Mouse (Mus musculus) cerebral cortex, adult 2 months (tissue): Measurements from ENCODE around the gene Scap.

Experiments
- WGBS: fragments of 180-500 bp; shearing (Covaris S2); methylation state at CpG from one replicate; pipeline ENCODE4 v1.1.7; 2018; 5-methylcytosine and 5-hydroxymethylcytosine counted together

Scap gene

DNA sequence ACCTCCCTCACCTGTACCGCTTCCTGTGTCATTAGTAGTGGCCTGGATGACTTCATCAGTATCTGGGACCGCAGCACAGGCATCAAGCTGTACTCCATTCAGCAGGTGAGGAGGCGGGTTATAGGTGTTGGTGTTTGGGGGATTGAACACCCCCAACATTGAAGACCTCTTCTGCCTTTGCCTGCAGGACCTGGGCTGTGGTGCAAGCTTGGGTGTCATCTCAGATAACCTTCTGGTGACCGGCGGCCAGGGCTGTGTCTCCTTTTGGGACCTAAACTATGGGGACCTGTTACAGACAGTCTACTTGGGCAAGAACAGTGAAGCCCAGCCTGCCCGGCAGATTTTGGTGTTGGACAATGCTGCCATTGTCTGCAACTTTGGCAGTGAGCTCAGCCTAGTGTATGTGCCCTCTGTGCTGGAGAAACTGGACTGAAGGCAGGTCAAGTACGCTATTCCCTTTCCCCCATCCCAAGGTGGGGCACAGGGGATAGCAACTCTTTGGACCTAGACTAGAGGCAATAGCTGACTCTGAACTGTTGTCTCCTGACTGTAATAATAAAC lies 51.4 kb downstream of the Scap start:
- WGBS: 68% methylated on average over 7 of the region's 7 CpGs

DNA sequence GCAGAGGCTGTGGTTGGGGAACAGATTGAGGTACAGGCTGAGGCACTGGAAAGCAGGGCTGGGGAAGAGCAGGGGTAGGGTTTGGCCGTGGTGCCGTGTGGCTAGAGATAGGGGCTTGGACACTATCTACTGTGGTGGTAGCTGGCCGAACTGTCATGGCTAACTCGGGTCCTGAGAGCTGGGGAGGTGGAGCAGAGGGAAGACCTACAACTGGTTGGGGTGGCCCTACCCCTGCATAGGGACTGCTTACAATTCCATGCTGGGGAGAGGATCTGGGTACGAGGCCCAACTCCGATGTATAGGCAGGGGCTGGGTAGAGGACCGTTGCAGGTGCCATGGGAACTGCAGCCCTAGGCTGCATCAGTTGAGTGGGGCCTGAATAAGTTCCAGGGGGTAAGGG lies 54.9 kb downstream of the Scap start:
- WGBS: 94% methylated on average over 7 of the region's 7 CpGs

DNA sequence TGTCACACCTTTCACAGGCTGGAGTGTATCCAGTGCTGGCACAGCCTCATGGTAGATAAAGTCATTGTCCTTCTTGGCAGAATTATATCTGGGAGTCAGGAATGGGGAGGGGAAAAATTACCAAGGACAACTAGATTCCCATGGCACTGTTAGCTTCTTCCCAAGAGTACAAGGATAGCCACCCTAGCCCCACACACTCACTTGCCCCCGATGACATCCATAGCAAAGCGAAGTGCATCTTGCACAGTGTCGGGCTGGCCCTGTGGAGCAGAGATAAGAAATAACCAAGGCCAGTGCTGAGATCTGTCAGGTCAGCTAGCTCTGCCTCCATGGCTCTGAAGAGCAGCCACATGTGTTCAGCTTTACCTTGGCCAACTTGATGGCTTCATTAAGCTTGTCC lies 57.8 kb downstream of the Scap start:
- 92% methylated on average over 3 of the region's 3 CpGs for WGBS

DNA sequence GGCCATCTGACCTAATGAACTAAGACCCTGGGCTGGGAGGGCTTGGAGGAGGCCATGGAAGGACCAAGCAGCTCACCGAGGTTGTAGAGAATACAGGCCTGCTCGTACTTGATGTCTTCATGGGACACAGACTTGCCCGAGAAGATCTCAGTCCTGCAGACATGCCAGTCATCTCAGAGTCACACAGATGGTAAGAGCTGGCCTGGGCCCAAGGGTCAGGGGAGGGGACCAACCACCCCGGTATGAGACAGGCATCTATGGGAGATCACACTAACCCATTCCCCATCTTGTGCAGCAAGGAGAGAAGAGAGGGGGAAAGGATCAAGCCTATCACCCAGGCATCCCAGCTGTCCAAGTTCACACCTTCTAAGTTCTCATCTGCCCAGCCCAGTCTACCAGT lies 60.2 kb downstream of the Scap start:
- WGBS: 69% methylated on average over 4 of the region's 4 CpGs

DNA sequence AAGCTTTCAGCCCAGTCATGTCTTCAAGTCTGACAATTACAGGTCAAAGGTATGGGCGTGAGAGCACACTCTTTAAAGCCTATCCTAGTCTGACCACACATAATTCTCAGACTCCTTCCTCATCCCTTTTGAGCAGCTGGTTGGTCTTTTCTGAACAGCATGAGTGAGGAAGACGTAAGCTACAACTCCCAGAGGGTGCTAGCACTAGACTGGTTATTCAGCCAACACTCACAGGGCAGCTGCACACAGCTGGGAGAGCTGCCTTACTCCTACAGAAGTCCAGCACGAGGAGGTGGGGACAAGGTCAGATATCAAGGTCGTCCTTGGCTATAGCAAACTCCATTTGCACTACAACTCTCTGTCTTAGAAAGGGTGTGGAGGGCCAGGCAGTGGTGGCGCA lies 67.6 kb downstream of the Scap start:
- WGBS: 68% methylated on average over 5 of the region's 5 CpGs

DNA sequence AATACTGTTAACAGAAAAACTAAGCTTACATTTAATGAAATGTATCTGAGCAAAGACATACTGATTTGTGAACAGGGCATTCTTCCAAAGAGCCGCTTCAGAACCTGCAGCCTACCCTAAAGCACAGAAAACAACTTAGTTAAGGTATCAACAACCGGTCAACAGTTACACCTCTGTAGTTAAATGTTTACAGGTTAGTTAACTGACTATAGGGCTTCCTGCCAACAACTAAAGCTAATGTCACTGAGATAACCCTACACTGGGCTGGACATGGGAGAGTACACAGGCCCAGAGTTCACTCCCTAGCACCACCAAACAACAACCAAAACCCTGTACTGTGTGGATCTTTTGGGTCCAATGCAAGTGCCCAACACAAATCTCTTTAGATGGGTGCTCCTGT lies 69.6 kb downstream of the Scap start:
- WGBS: 94% methylated on average over 2 of the region's 2 CpGs

- 90% methylated on average over 4 of the region's 4 CpGs for WGBS
Observed at GRCm38 (mm10) chr9:110403240-110403639, 70.2 kb downstream of the Scap start.

DNA sequence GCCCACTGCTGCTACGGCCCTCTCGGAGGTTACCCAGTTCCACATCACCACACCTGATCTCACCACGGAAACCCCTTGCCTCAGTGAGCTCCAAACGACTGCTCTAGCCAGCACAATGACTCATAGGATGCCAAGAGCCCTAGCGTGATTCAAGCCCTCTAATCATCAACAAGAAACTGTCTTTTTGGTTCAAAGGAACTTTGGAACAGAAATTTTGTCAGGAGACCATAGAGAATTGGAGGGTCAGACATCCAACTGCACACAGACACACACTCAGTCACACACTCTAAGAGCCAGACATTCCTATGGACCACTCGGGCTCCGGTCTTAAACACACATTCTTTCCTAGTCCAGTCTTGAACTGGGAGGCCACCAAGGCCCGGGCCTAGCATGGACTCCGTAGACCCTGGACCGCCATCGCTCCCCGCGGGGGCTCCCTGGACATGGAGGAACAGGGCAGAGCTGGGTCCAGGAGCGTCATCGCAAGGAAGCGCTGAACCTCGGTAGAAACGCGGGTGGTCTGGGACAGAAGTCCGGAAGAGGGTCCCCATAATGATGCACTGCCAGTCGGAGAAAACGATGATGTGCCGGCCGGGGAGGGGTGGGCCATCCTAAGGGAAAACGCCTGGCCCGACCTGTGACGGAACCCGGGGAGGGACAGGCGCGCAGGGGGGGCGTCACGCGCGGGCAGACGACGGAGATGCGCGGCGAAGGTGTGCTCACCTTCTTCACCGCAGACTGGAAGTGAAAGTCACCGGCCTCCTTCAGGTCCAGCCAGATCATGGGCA lies 74.4 kb downstream of the Scap start:
- 2% methylated on average over 40 of the region's 41 CpGs for WGBS

DNA sequence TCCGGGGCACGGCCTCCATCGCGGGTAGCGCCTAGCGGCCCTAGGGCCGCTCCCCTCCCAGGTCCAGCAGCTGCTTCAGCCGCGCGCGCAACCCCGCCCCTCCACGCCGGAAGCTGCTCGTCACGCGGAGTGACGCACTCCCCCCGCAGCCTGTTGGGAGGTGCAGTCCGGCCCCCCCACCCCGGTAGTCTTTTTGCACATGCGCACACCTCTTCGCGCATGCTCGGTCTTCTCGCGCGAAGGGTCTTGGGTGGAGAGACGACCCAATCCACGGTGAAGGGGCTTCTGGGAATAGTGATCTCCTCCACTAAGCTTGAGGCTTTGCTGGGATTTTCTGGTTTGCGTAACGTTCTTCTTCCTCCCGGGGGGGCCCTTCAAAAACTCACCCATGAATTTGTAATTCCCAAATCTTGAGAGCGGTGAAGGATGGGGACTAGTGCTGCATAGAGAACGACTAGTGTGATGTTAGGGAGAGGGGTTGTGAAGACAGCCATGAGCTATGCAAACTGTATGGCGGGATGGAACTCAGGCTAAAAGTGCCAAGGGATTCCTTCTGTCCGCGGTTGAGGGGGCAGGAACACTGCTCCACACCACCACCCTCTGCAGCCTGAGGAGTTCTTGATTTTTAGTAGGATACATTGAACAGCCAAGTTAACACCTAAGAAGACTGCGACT lies 75.1 kb downstream of the Scap start, which contains the start of gene Ptpn23:
Gene Ptpn23 (minus strand): TSS at position 115 of the 675 bp plus-strand sequence.
- under 1% methylated on average over 39 of the region's 39 CpGs for WGBS

GRCm38 (mm10) chr9:110410908-110411887 lies 78.1 kb downstream of the Scap start:
- 27% methylated on average over 6 of the region's 6 CpGs for WGBS

- 48% methylated on average over 7 of the region's 7 CpGs for WGBS
Observed at GRCm38 (mm10) chr9:110412926-110413325, 79.8 kb downstream of the Scap start.

DNA sequence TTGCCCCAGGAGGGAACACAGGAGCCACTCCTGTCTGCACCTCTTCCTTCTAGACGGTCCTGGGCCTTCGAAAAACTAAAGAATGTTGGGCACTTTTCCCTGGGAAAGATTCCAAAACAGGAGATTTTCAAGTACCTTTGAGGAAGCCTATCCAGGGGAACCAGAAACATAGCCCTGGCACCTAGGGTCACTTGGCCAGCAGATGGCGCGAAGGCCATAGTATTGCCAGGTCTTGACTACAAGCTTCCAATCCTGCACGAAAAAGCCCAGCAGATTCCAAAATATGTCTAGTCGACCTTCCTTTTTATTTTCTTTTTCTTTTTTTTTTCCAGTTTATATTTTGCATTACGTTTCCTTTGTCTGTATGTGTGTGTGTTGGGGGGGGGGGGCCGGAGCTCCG lies 80.7 kb downstream of the Scap start:
- 47% methylated on average over 9 of the region's 9 CpGs for WGBS

GRCm38 (mm10) chr9:110419511-110420112 lies 86.5 kb downstream of the Scap start, which contains the start of gene Ngp:
Ngp (plus strand) TSS chr9:110419747.
- WGBS: 89% methylated on average over 12 of the region's 12 CpGs

GRCm38 (mm10) chr9:110431241-110431640 lies 98.2 kb downstream of the Scap start:
- WGBS: 54% methylated on average over 8 of the region's 8 CpGs

DNA sequence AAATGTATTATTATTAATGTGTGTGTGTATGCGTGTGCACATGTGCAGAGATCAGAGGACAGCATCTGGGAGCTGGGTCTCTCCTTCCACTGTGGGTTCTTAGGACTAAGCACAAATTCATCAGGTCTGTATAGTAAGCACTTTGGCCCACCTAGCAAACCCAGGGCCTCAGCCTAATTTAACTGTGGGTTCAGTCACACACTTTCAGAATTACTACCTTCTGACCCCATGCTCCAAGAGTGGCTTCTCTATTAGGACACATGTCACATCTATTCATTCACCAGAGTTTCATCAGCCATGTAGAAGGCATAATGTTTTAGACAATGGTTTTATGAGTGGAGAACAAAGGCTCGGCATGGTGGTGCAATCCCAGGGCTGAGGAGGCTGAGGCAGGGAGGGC lies 100.0 kb downstream of the Scap start:
- WGBS: 99% methylated on average over 2 of the region's 2 CpGs
